Mouse (Mus musculus) ES-E14 (cell line): ENCODE data around the gene Prph. TPM values are rescaled to one million over a fixed set of nuclear protein-coding genes. Genes with fewer than 3 reads are reported as not detected.
A peak's percentile ranks its signal among the peaks of the same experiment; 100 is the strongest.

Experiments
- DNase-seq: peaks from one replicate; pipeline ENCODE4 v3.0.0-alpha.2; 2013; ENCODE audit warnings: low read depth, low spot score
- H3K27ac ChIP-seq: 2 replicates; pipeline ENCODE4 v1.5.1; 2012; ENCODE audit warnings: low read depth, mild to moderate bottlenecking, low read length, moderate library complexity, mixed read lengths; ENCODE audit not compliant: poor library complexity, insufficient read depth, severe bottlenecking
- H3K36me3 ChIP-seq: 2 replicates; pipeline ENCODE4 v1.6.1; 2012; ENCODE audit warnings: mild to moderate bottlenecking, low read length, moderate library complexity, mixed read lengths; ENCODE audit not compliant: control insufficient read depth, poor library complexity, insufficient read depth, severe bottlenecking
- H3K4me1 ChIP-seq, 2 experiments: fragments of 150-350 bp in 1 of 2; sonication (generic) in 1 of 2; 2 replicates each; pipeline ENCODE4 v1.6.1; 2012; ENCODE audit warnings: low read length in 2 of 2, mild to moderate bottlenecking in 1 of 2, mixed read lengths in 1 of 2; ENCODE audit not compliant: control insufficient read depth in 2 of 2, insufficient read depth in 2 of 2, poor library complexity in 1 of 2
- H3K4me3 ChIP-seq, 2 experiments: fragments of 150-350 bp in 1 of 2; sonication (generic) in 1 of 2; 2 replicates each; pipeline ENCODE4 v1.5.1; 2012; ENCODE audit warnings: low read length in 2 of 2, low read depth in 1 of 2, mild to moderate bottlenecking in 1 of 2, mixed read lengths in 1 of 2; ENCODE audit not compliant: insufficient read depth in 1 of 2, poor library complexity in 1 of 2, severe bottlenecking in 1 of 2
- H3K9ac ChIP-seq: 2 replicates; pipeline ENCODE4 v1.6.1; 2012; ENCODE audit warnings: low read depth, mild to moderate bottlenecking, low read length, mixed read lengths; ENCODE audit not compliant: poor library complexity, insufficient read depth, severe bottlenecking
- H3K9me3 ChIP-seq: fragments of 150-350 bp; sonication (generic); 2 replicates; pipeline ENCODE4 v1.6.1; 2012; ENCODE audit warnings: low read depth, mild to moderate bottlenecking, low read length; ENCODE audit not compliant: control insufficient read depth, insufficient read depth
- CHD2 ChIP-seq: IDR thresholded peaks from 2 replicates; pipeline ENCODE4 v1.6.1; 2014; ENCODE audit warnings: mild to moderate bottlenecking, low read depth, low read length, inconsistent platforms
- HCFC1 ChIP-seq: IDR thresholded peaks from 2 replicates; pipeline ENCODE4 v1.6.1; 2012; ENCODE audit warnings: low read length, inconsistent platforms, borderline replicate concordance; ENCODE audit not compliant: insufficient read depth
- MAFK ChIP-seq: IDR thresholded peaks from 2 replicates; pipeline ENCODE4 v1.6.1; 2014; ENCODE audit warnings: mild to moderate bottlenecking, low read depth, low read length, inconsistent platforms; ENCODE audit not compliant: insufficient read depth
- ZC3H11A ChIP-seq: IDR thresholded peaks from 2 replicates; pipeline ENCODE4 v1.6.1; 2012; ENCODE audit warnings: low read depth, mild to moderate bottlenecking, inconsistent platforms, low read length, borderline replicate concordance
- ZNF384 ChIP-seq: IDR thresholded peaks from 2 replicates; pipeline ENCODE4 v1.6.1; 2012; ENCODE audit warnings: low read depth, low read length, inconsistent platforms
- in situ Hi-C, 2 experiments: fragments of 600-800 bp; cut with MboI; formaldehyde crosslinking; loops; one replicate each; pipeline ENCODE4 v1.15.1; 2025; ENCODE audit warnings: low sequenced_read_pairs in 2 of 2, inconsistent platforms in 1 of 2; ENCODE audit not compliant: unreplicated experiment in 2 of 2
- total RNA-seq: library from RNA; depleted of rRNA; stranded (reverse); fragments of 300-350 nt; gene quantifications from 2 replicates; pipeline ENCODE4 v1.2.3, GENCODE M21; 2012

Gene Prph
- total RNA-seq, 1 experiment, result 20.6 TPM

DNA sequence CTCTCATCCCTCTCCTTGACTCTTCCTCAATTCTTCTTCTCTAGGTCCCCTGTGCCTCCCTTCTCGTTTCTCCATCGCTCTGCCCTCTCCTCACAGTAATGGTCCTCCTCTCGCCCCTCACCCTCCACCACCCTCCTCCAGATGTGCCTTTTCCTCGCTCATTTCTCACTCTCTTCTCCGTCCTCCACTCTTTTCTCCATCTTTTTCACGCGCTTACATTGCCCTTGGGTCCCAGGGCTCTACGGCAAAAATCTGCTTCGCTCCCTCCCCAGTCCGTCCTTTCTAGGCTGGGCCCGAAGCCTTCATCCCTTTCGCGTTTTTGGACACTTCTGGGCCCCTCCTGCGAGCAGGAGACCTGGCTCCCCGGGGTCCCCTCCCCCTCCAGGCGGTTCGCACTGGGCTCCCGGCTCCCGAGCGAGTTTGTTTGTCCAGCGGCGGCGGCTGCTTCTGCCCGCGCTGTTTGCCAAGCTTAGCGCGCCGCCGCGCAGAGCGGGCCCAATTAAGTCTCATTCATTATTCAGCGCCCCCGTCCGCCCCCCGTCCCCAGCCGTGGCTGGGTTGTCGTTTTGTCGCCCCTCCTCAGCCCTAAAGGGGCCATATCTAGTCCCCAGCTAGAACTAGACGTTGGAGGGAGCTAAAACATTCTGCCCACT is 43.0 kb downstream of the Prph start:
- Histone ChIP-seq H3K9me3 (no peaks in the 10 kb centered on the region), H3K4me1 (peaks cover under 1 to 13% of the 10 kb centered on the region in 2 experiments; a peak in 2 of 4 replicates), H3K36me3 (no peaks in the 10 kb centered on the region; the same call in 1 of the 2 replicates), H3K27ac (no peak overlapping the region), H3K9ac (no peak overlapping the region), H3K4me3 (peak overlapping the region; percentile 19 to 67)
- TF ChIP-seq ZNF384, result no peak
- TF ChIP-seq MAFK, result no peak
- no peak for TF ChIP-seq HCFC1
- TF ChIP-seq ZC3H11A, result no peak
- no peak for TF ChIP-seq CHD2
- in situ Hi-C loops, result loop anchor here (5.0 to 25.0 kb wide), 2 partner anchors 311 to 321 kb away; partner anchors contain the start of genes Wnt10b (in 2 of the 2) and Wnt1 (in 1 of the 2)
- no peak for DNase-seq

DNA sequence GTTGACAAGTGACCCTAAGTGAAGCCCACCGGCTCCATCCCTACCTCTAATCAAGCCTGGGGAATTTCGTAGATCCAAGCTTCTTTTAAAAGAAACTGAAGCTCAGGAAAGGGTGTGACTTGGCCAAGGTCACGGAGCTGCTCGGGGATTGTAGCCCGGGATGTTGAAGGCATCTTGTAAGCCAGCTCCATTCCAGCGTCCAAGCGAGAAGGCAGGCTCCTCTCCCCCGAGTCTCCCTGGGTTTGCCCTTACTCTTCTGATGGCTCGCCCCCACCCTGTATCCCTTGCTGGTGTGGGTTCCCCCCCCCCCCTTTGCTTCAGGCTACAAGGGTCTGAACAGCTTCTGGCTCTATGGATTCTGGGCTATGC is 43.5 kb downstream of the Prph start:
- Histone ChIP-seq H3K9ac (no peak overlapping the region), H3K36me3 (no peaks in the 10 kb centered on the region; the same call in 1 of the 2 replicates), H3K27ac (no peak overlapping the region), H3K4me1 (peaks cover 0 to 13% of the 10 kb centered on the region in 2 experiments; a peak in 2 of 4 replicates), H3K9me3 (no peaks in the 10 kb centered on the region), H3K4me3 (peak overlapping the region; percentile 12 to 67; a peak in 2 of 4 replicates)
- in situ Hi-C loops, result loop anchor here (5.0 to 25.0 kb wide), 2 partner anchors 311 to 321 kb away; partner anchors contain the start of genes Wnt10b (in 2 of the 2) and Wnt1 (in 1 of the 2)
- no peak for DNase-seq
- TF ChIP-seq CHD2 (no peak), ZC3H11A (no peak), ZNF384 (no peak), MAFK (no peak), HCFC1 (no peak)

DNA sequence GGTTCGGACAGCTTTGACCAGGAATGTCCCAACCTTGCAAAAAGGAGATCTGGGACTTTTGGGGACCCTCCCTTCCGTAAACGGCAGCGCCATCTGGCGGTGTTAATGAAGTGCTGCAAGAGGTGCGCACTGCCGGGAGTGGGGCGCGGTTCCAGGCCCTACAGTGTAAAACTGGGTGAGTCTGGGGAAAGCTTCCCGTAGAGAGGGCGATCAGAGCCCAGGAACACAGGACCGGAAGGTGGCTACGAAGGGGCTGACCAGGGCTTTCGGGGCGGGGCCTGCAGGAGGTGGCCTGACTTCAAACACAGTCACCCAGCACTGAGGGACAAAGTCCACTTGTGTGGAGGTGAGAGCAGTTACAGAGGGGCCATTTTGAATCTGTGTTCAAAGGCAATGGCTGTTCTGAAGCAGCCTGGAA is 44.2 kb downstream of the Prph start:
- H3K36me3 ChIP-seq, result no peaks in the 10 kb centered on the region; the same call in 1 of the 2 replicates
- in situ Hi-C loops, result loop anchor here (5.0 to 25.0 kb wide), 2 partner anchors 312 to 322 kb away; partner anchors contain the start of genes Wnt10b (in 2 of the 2) and Wnt1 (in 1 of the 2)
- peaks cover 0 to 13% of the 10 kb centered on the region in 2 experiments; a peak in 2 of 4 replicates for H3K4me1 ChIP-seq
- H3K4me3 ChIP-seq, result peak overlapping the region; percentile 37 to 67
- TF ChIP-seq ZC3H11A, result no peak
- TF ChIP-seq MAFK, result 0 out of 2 replicates have a peak, but pooled peaks have one; percentile 16
- H3K27ac ChIP-seq, result no peak overlapping the region
- no peaks in the 10 kb centered on the region for H3K9me3 ChIP-seq
- H3K9ac ChIP-seq, result peak overlapping the region; percentile 55
- peak; percentile 70 for DNase-seq

DNA sequence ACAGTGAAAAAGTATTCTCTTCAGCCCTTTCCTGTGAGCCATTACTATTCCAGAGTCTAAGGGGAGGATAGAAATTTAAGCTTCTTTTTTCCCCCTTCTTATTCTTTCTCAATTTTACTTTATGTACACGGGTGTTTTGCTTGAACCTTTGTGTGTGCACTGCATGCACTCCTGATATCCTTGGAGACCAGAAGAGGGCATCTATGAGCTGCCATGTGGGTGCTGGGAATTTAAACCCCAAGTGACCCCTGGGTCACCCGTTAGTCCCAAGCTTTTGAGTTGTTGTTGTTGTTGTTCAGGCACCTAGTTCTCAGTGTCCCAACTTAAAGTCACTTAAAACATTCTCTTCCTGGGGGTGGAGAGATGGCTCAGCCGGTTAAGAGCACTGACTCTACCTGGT is 45.0 kb downstream of the Prph start:
- Histone ChIP-seq H3K9me3 (no peaks in the 10 kb centered on the region), H3K9ac (no peak overlapping the region; the same call in 1 of the 2 replicates), H3K36me3 (no peaks in the 10 kb centered on the region; the same call in 1 of the 2 replicates), H3K4me3 (peak overlapping the region in 1 of 2 experiments; percentile 37; a peak in 1 of 4 replicates), H3K27ac (no peak overlapping the region), H3K4me1 (peaks cover 0 to 9% of the 10 kb centered on the region in 2 experiments; a peak in 2 of 4 replicates)
- in situ Hi-C loops, result loop anchor here (5.0 to 25.0 kb wide), 2 partner anchors 313 to 323 kb away; partner anchors contain the start of genes Wnt10b (in 2 of the 2) and Wnt1 (in 1 of the 2)
- TF ChIP-seq ZC3H11A (no peak), ZNF384 (no peak), MAFK (no peak), HCFC1 (no peak), CHD2 (no peak)
- DNase-seq, result no peak
